28 mouse cellular contexts compared by ENCODE assay signal in the genomic region with DNA sequence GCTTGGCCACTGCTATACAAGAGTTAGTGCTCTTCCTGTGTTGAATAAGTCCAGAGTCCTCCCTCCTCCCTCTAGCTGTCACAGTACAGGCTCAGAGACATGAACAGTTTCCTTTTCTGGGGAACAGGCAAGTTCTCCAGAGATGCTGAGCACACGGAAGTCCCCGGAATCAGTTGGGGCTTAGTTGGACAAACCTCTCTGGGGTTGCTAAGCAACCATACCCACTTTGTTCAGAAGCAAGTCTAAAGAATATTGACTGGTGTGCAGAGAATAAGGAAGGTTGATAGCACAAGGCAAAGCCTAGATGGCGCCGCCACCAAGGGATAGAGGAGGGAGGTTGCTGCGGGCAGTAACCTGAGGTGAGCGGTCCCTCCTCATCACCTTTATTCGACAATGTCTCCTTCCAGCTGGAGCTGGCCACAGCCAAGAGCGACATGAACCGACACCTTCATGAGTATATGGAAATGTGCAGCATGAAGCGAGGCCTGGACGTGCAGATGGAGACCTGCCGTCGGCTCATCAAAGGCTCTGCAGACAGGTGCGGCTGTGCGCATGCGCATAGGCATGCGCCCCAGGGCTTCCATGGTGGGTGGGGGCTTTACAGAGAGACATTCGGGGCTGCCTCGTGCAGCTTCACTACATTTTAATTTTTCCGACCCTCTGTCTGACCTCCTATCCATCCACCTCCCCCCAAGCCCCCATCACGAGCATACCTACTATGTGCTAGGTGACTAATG. TPM values are rescaled to one million over a fixed set of nuclear protein-coding genes. Genes with fewer than 3 reads are reported as not detected.
DNase-seq lines count a peak whose midpoint lies in the region; ATAC-seq and TF ChIP-seq lines count a peak whose summit lies in the region.
"Had no signal": no experiment of that assay in that cellular context is flagged by ENCODE, and none has a peak within 500 bp of the region (broad histone marks: within the 10 kb centered on the region; RNA-seq: fewer than 3 reads in every experiment).

No protein-coding gene starts in this region.

- DNase-seq in liver, adult 2 months (ENCODE audit: extremely low read depth, low read depth, low spot score) = peak; percentile 67
- no peak for DNase-seq in liver, embryonic 11.5 days (ENCODE audit: low spot score)
- DNase-seq in testis, postnatal 10 days (ENCODE audit: low spot score) = no peak
- DNase-seq in R1 (ENCODE audit: low read depth, low spot score) = peak; percentile 77
- DNase-seq in right cerebral cortex, postnatal 4 days = no peak
- no peak for DNase-seq in left cerebral cortex, adult 8-10 months (ENCODE audit: low spot score in 2 of 2)
- DNase-seq: adrenal gland, adult 2 months; cerebellum, adult 9-11 months; heart, postnatal 14 days; layer of hippocampus, postnatal 36 days; lung, embryonic 14.5 days; lung, postnatal 4 days; retina, postnatal 1 day; thymus, postnatal 36 days had no signal

- peaks cover 4% of the 10 kb centered on the region; the same call in 1 of the 2 replicates for H3K79me2 ChIP-seq in liver, adult 2 months (ENCODE audit: control insufficient read depth, insufficient read depth, low read length)

- H3K9me3 ChIP-seq in liver, embryonic 11.5 days (ENCODE audit: control insufficient read depth, low read length) = 0 out of 2 replicates have a peak, but pooled peaks cover 4% of the 10 kb centered on the region
- H3K9me3 ChIP-seq: embryonic facial prominence, embryonic 12.5 days had no signal

- no peaks in the 10 kb centered on the region; the same call in 1 of the 2 replicates for H3K4me1 ChIP-seq in liver, adult 2 months (ENCODE audit: control insufficient read depth, insufficient read depth, low read length)
- H3K4me1 ChIP-seq in liver, embryonic 11.5 days (replicated peaks; ENCODE audit: control insufficient read depth, insufficient read depth, low read length) = peaks cover 7% of the 10 kb centered on the region; the same call in 1 of the 2 replicates
- H3K4me1 ChIP-seq in testis, adult 2 months (ENCODE audit: control insufficient read depth, insufficient read depth, low read length) = peaks cover 3% of the 10 kb centered on the region

- H3K36me3 ChIP-seq in liver, adult 2 months (ENCODE audit: control insufficient read depth, insufficient read depth, low read length) = peaks cover 20% of the 10 kb centered on the region
- peaks cover 19% of the 10 kb centered on the region for H3K36me3 ChIP-seq in liver, embryonic 11.5 days (ENCODE audit: control insufficient read depth, insufficient read depth, low read length)
- no peaks in the 10 kb centered on the region for H3K36me3 ChIP-seq in testis, adult 2 months (ENCODE audit: control insufficient read depth, insufficient read depth, low read length)

- H3K9ac ChIP-seq in liver, adult 2 months (ENCODE audit: low read depth, low read length) = no peak overlapping the region
- H3K9ac ChIP-seq in liver, embryonic 11.5 days (ENCODE audit: low read depth, low read length) = no peak overlapping the region
- H3K9ac ChIP-seq: embryonic facial prominence, embryonic 12.5 days; forebrain, embryonic 13.5 days; hindbrain, embryonic 12.5 days; lung, embryonic 14.5 days had no signal

- H3K4me3 ChIP-seq in liver, adult 2 months (ENCODE audit: insufficient read depth, low read depth, low read length) = no peak overlapping the region
- H3K4me3 ChIP-seq in liver, embryonic 11.5 days (ENCODE audit: low read depth, low read length) = no peak overlapping the region
- peak overlapping the region; percentile 33 for H3K4me3 ChIP-seq in testis, adult 2 months (ENCODE audit: control insufficient read depth, low read depth, low read length)
- H3K4me3 ChIP-seq: embryonic facial prominence, embryonic 12.5 days; erythroblast, embryonic 14.5 days; forebrain, embryonic 13.5 days; hindbrain, embryonic 12.5 days; layer of hippocampus, adult 2 months; myocyte had no signal

- H3K4me2 ChIP-seq in liver, embryonic 11.5 days = no peak overlapping the region; the same call in 1 of the 2 replicates
- H3K4me2 ChIP-seq: embryonic facial prominence, embryonic 12.5 days; heart, embryonic 11.5 days; hindbrain, embryonic 12.5 days; midbrain, embryonic 11.5 days had no signal

- no peaks in the 10 kb centered on the region for H3K27me3 ChIP-seq in liver, adult 2 months (ENCODE audit: control insufficient read depth, insufficient read depth, low read length)
- H3K27me3 ChIP-seq in liver, embryonic 11.5 days (replicated peaks; ENCODE audit: control insufficient read depth, insufficient read depth, low read length) = no peaks in the 10 kb centered on the region
- H3K27me3 ChIP-seq in testis, adult 2 months (ENCODE audit: control insufficient read depth, insufficient read depth, low read length) = no peaks in the 10 kb centered on the region
- H3K27me3 ChIP-seq: embryonic facial prominence, embryonic 12.5 days; forebrain, embryonic 13.5 days; hindbrain, embryonic 12.5 days had no signal

- no peak overlapping the region for H3K27ac ChIP-seq in liver, adult 2 months (replicated peaks; ENCODE audit: insufficient read depth, low read depth, low read length)
- no peak overlapping the region for H3K27ac ChIP-seq in liver, embryonic 11.5 days (ENCODE audit: low read depth, low read length)
- no peak overlapping the region for H3K27ac ChIP-seq in testis, adult 2 months (ENCODE audit: control insufficient read depth, insufficient read depth, low read depth, low read length)
- H3K27ac ChIP-seq: embryonic facial prominence, embryonic 12.5 days; forebrain, embryonic 13.5 days; hindbrain, embryonic 12.5 days; layer of hippocampus, adult 2 months had no signal

- TF ChIP-seq POLR2A in liver, adult 2 months (IDR thresholded peaks at IDR 0.05; ENCODE audit: extremely low read depth, insufficient read depth, low read length) = no peak
- TF ChIP-seq POLR2A in testis, adult 2 months (IDR thresholded peaks at IDR 0.05; ENCODE audit: control insufficient read depth, low read depth, low read length) = no peak

- 0 out of 2 replicates have a peak, but pooled peaks have one; percentile 16 for TF ChIP-seq CTCF in liver, adult 2 months (IDR thresholded peaks at IDR 0.05; ENCODE audit: low read depth, low read length)
- no peak for TF ChIP-seq CTCF in testis, adult 2 months (IDR thresholded peaks at IDR 0.05; ENCODE audit: control insufficient read depth, insufficient read depth, insufficient replicate concordance, low read depth, low read length)

- ATAC-seq in liver, embryonic 11.5 days (replicated peaks; ENCODE audit: low FRiP score) = no peak
- ATAC-seq: forebrain, embryonic 13.5 days had no signal

- WGBS in liver, adult 2 months = 89% methylated on average over 21 of the region's 21 CpGs
- WGBS in liver, embryonic 11.5 days = 88% methylated on average over 21 of the region's 21 CpGs

RNA-seq across cellular contexts. Expression of gene Aldh4a1, which starts 8.0 kb away (rescaled TPM):
- total RNA-seq in liver, adult 2 months (2014; rRNA removed) = 288 and 375 TPM in 2 replicates
- 557 and 601 TPM in 2 replicates for polyA plus RNA-seq in liver, adult 2 months (2012; rRNA removed)
- polyA plus RNA-seq in liver, embryonic 11.5 days (2014; fragmentation: Nextera tagmentation; extraction: Ambion mirVana) = 45.2 and 52.0 TPM in 2 replicates
- 7.0 and 7.2 TPM in 2 replicates for polyA plus RNA-seq in testis, adult 2 months (2012; rRNA removed)
- 10 to 100 TPM; 17.4 to 19.5 (median 19.0) TPM for total RNA-seq in left cerebral cortex, adult 8-10 months (2022)

RNA-seq across cellular contexts. Expression of gene Gm21969, which starts 11.7 kb away (rescaled TPM):
- 0.09 and 0.27 TPM in 2 replicates for total RNA-seq in liver, adult 2 months (2014; rRNA removed)
- 0.11 and 0.14 TPM in 2 replicates for polyA plus RNA-seq in liver, adult 2 months (2012; rRNA removed)
- not detected in 2 replicates for polyA plus RNA-seq in liver, embryonic 11.5 days (2014; fragmentation: Nextera tagmentation; extraction: Ambion mirVana)
- polyA plus RNA-seq in testis, adult 2 months (2012; rRNA removed) = not detected in 2 replicates
- total RNA-seq in left cerebral cortex, adult 8-10 months (2022) = not detected
- total RNA-seq: gastrocnemius, postnatal 4 days; heart, postnatal 14 days; layer of hippocampus, adult 2 months; layer of hippocampus, postnatal 36 days; left cerebral cortex, postnatal 25 days; neutrophil, adult 5-6 weeks had no signal
- polyA plus RNA-seq: embryonic facial prominence, embryonic 12.5 days; forebrain, embryonic 13.5 days; heart, embryonic 11.5 days; hindbrain, embryonic 12.5 days; intestine, embryonic 14.5 days; kidney, embryonic 16.5 days; lung, embryonic 14.5 days; midbrain, embryonic 11.5 days had no signal

RNA-seq across cellular contexts. Expression of gene Tas1r2, which starts 38.6 kb away (rescaled TPM):
- total RNA-seq in liver, adult 2 months (2014; rRNA removed) = not detected in 2 replicates
- polyA plus RNA-seq in liver, adult 2 months (2012; rRNA removed) = 0.05 TPM in 1 of 2 replicates, not detected in the other
- not detected in 2 replicates for polyA plus RNA-seq in liver, embryonic 11.5 days (2014; fragmentation: Nextera tagmentation; extraction: Ambion mirVana)
- polyA plus RNA-seq in testis, adult 2 months (2012; rRNA removed) = not detected in 2 replicates
- total RNA-seq in left cerebral cortex, adult 8-10 months (2022) = not detected
- total RNA-seq: adrenal gland, adult 2 months; gastrocnemius, postnatal 4 days; heart, postnatal 14 days; layer of hippocampus, adult 2 months; layer of hippocampus, postnatal 36 days; left cerebral cortex, postnatal 25 days had no signal
- polyA plus RNA-seq: embryonic facial prominence, embryonic 12.5 days; erythroblast, embryonic 14.5 days; forebrain, embryonic 13.5 days; heart, embryonic 11.5 days; hindbrain, embryonic 12.5 days; intestine, embryonic 14.5 days; kidney, embryonic 16.5 days; lung, embryonic 14.5 days; midbrain, embryonic 11.5 days had no signal

Comparison
In these comparisons a context has a peak if more than half of its experiments do, and no peak if none do; other contexts are left out.
1. DNase-seq: peak in liver, adult 2 months (single experiment) and R1 (single experiment); none in liver, embryonic 11.5 days (single experiment), testis, postnatal 10 days (single experiment), right cerebral cortex, postnatal 4 days (single experiment) and left cerebral cortex, adult 8-10 months (0 of 2).
2. RNA of gene Aldh4a1, which starts 8.0 kb away (polyA plus RNA-seq): 557 to 601 TPM in liver, adult 2 months; 45.2 to 52.0 TPM in liver, embryonic 11.5 days and 7.0 to 7.2 TPM in testis, adult 2 months; every median in the first group is over 10 times any median in the second.